Mouse (Mus musculus): ENCODE results near the gene Cldn11.

- TF ChIP-seq CTCF (IDR thresholded peaks at IDR 0.05): no peak
- TF ChIP-seq POLR2A (IDR thresholded peaks at IDR 0.05; ENCODE audit: insufficient read depth, low read depth, low read length): no peak
- TF ChIP-seq EP300 (IDR thresholded peaks at IDR 0.05; ENCODE audit: insufficient read depth, low read depth, low read length): no peak
Measured at GRCm38 (mm10) chr3:31213802-31214201, 64.1 kb downstream of the Cldn11 start.

Data from heart, adult 2 months (tissue).